Mouse (Mus musculus): ENCODE measurements around the gene Nkd2. TPM values are rescaled to one million over a fixed set of nuclear protein-coding genes. Genes with fewer than 3 reads are reported as not detected.

The Nkd2 gene
- 2.4 and 3.3 TPM in 2 replicates for polyA plus RNA-seq (2014; fragmentation: Nextera tagmentation; extraction: Ambion mirVana)

DNA sequence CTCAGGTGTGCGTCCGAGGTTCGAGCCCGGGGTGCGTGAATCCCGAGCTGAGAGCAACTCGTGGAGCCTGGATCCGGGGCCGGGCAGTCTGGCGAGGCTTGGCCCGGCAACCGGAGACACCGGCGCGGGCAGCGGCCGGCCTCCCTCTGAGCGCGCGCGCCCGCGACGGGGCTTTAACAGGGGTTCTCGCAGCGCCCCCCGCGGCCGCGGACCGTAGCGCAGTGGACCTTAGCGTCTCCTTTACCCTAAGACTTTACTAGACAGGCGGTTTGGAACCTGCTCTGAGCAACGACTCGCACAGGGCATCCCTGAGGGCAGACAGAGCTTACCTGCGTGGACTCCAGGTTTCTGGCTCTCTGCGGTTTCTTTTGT lies at the start of gene Nkd2:
Gene Nkd2, minus strand, starts transcription at position 167 of the 372 bp plus-strand sequence.
- peak within 1 kb of the TSS; percentile 77 for H3K9ac ChIP-seq (ENCODE audit: low read length)
- no peak within 1 kb of the TSS for H3K27ac ChIP-seq (replicated peaks in 1 of 2; ENCODE audit: control insufficient read depth in 1 of 2, insufficient read depth in 1 of 2, low read depth in 2 of 2, low read length in 2 of 2)
- H3K27me3 ChIP-seq (ENCODE audit: control insufficient read depth, insufficient read depth, low read length) = peaks cover 29% of the 10 kb centered on the region; the same call in 1 of the 2 replicates
- no peaks in the 10 kb centered on the region for H3K36me3 ChIP-seq (ENCODE audit: control insufficient read depth, insufficient read depth, low read length)
- H3K4me2 ChIP-seq (ENCODE audit: low read length) = peak within 1 kb of the TSS; percentile 96
- H3K4me3 ChIP-seq (ENCODE audit: control insufficient read depth in 1 of 2, insufficient read depth in 1 of 2, low read depth in 1 of 2, low read length in 2 of 2) = peak within 1 kb of the TSS; percentile 72
- WGBS = 1% methylated on average over 38 of the region's 38 CpGs
- peaks cover 5 to 7% of the 10 kb centered on the region in 2 experiments; a peak in 2 of 4 replicates for H3K4me1 ChIP-seq (ENCODE audit: control insufficient read depth in 2 of 2, insufficient read depth in 2 of 2, low read length in 2 of 2)
- peak; percentile 26; the same call in 1 of the 2 replicates for ATAC-seq (ENCODE audit: insufficient number of reproducible peaks, insufficient read depth, low FRiP score, low read depth)
- H3K9me3 ChIP-seq (ENCODE audit: control insufficient read depth, low read length) = no peaks in the 10 kb centered on the region

DNA sequence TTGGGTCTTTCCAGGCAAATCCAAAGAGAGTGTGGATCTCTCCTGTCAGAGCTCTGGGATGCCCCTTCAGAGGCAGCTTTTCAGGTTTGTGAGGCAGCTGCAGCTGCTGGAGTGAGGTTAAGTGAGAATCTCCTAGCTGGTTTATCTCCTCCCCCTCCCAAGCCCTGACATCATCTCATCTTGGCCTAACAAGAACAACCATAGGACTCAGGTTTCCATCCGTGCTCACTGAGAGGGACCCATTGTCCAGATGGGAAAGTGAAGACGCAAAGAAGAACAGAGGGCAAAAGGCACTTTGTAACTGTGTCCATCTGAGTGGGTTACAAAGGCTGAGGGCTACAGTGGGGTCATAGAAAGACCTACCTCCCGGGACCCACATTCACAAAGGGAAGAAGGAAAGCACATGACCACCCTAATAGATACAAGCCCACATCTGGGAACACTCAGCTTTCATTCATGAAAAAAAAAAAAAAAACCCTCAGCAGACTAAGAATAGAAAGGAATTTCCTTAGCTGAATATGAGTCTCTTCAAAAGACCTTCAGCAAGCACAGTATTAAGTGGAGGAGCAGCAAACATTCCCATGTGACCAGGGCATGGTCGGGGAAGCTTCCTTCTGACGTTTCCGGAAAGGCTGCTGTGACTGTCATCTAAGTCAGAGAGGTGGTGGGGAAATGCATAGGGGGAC lies 45.2 kb upstream of the Nkd2 start:
- 29% methylated on average over 6 of the region's 6 CpGs for WGBS
- no peak overlapping the region for H3K4me2 ChIP-seq (ENCODE audit: low read length)

DNA sequence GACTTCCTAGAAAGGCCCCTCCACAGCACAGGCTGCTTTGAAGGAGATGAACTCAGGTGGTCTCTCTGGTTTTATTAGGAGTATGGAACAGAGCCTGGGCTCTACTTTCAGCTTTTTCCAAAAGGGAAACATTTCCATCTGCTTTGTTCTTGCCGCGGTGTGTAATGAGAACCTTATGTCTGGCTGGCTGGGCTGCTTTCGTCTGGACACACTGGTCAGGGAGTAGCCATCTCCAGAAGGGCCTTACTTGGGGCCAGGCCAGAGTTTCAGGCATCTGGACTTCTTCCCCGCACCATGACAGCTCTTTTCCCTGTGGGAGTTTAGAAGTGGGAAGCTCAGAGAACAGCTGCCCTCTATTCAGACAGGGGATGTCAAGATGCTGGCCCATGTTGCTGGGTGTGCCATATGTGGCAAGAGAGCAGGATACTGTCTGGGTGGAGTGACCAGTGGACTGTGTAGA lies 40.0 kb upstream of the Nkd2 start:
- Histone ChIP-seq H3K36me3 (ENCODE audit: control insufficient read depth, insufficient read depth, low read length) (no peaks in the 10 kb centered on the region), H3K4me1 (ENCODE audit: control insufficient read depth in 2 of 2, insufficient read depth in 2 of 2, low read length in 2 of 2) (peaks cover 15 to 20% of the 10 kb centered on the region in 2 experiments; a peak in 3 of 4 replicates), H3K9ac (ENCODE audit: low read length) (no peak overlapping the region), H3K9me3 (ENCODE audit: control insufficient read depth, low read length) (no peaks in the 10 kb centered on the region), H3K4me2 (ENCODE audit: low read length) (no peak overlapping the region), H3K4me3 (ENCODE audit: control insufficient read depth in 1 of 2, insufficient read depth in 1 of 2, low read depth in 1 of 2, low read length in 2 of 2) (no peak overlapping the region), H3K27me3 (ENCODE audit: control insufficient read depth, insufficient read depth, low read length) (no peaks in the 10 kb centered on the region), H3K27ac (replicated peaks in 1 of 2; ENCODE audit: control insufficient read depth in 1 of 2, insufficient read depth in 1 of 2, low read depth in 2 of 2, low read length in 2 of 2) (no peak overlapping the region)
- peak; percentile 29; the same call in 1 of the 2 replicates for ATAC-seq (ENCODE audit: insufficient number of reproducible peaks, insufficient read depth, low FRiP score, low read depth)
- 47% methylated on average over 4 of the region's 4 CpGs for WGBS

More for the DNA sequence above, 45.2 kb upstream of the Nkd2 start:
- Histone ChIP-seq H3K27me3 (ENCODE audit: control insufficient read depth, insufficient read depth, low read length) (no peaks in the 10 kb centered on the region), H3K9me3 (ENCODE audit: control insufficient read depth, low read length) (no peaks in the 10 kb centered on the region), H3K27ac (replicated peaks in 1 of 2; ENCODE audit: control insufficient read depth in 1 of 2, insufficient read depth in 1 of 2, low read depth in 2 of 2, low read length in 2 of 2) (peak overlapping the region; percentile 2; a peak in 2 of 4 replicates), H3K9ac (ENCODE audit: low read length) (no peak overlapping the region), H3K4me3 (ENCODE audit: control insufficient read depth in 1 of 2, insufficient read depth in 1 of 2, low read depth in 1 of 2, low read length in 2 of 2) (no peak overlapping the region), H3K36me3 (ENCODE audit: control insufficient read depth, insufficient read depth, low read length) (no peaks in the 10 kb centered on the region), H3K4me1 (ENCODE audit: control insufficient read depth in 2 of 2, insufficient read depth in 2 of 2, low read length in 2 of 2) (peaks cover 4 to 10% of the 10 kb centered on the region in 2 experiments; a peak in 3 of 4 replicates)
- ATAC-seq (ENCODE audit: insufficient number of reproducible peaks, insufficient read depth, low FRiP score, low read depth) = no peak

DNA sequence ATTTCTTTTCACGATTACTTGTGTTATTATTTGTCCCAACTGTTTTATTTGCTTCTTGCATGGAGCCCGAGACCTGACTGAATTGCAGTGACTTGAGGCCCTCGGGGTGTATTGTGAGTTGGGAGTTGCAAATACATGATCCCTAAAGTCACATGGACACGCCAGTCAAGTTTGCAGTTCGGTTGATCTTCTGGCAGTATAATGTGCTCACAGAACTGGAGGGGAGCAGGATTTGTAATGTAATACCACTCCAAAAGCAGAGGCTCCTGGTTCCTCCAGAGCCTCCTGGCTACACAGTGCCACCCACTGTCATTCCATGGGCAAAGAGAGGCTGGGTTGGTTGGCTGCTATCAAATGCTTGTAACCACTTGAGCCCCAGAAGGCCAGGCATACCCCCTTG lies 39.2 kb upstream of the Nkd2 start:
- Histone ChIP-seq H3K4me1 (ENCODE audit: control insufficient read depth in 2 of 2, insufficient read depth in 2 of 2, low read length in 2 of 2) (peaks cover 13 to 15% of the 10 kb centered on the region in 2 experiments; a peak in 3 of 4 replicates), H3K36me3 (ENCODE audit: control insufficient read depth, insufficient read depth, low read length) (no peaks in the 10 kb centered on the region), H3K9ac (ENCODE audit: low read length) (no peak overlapping the region), H3K4me2 (ENCODE audit: low read length) (no peak overlapping the region), H3K27me3 (ENCODE audit: control insufficient read depth, insufficient read depth, low read length) (no peaks in the 10 kb centered on the region), H3K27ac (replicated peaks in 1 of 2; ENCODE audit: control insufficient read depth in 1 of 2, insufficient read depth in 1 of 2, low read depth in 2 of 2, low read length in 2 of 2) (no peak overlapping the region), H3K9me3 (ENCODE audit: control insufficient read depth, low read length) (no peaks in the 10 kb centered on the region), H3K4me3 (ENCODE audit: control insufficient read depth in 1 of 2, insufficient read depth in 1 of 2, low read depth in 1 of 2, low read length in 2 of 2) (no peak overlapping the region)
- 85% methylated on average over 5 of the region's 5 CpGs for WGBS
- no peak for ATAC-seq (ENCODE audit: insufficient number of reproducible peaks, insufficient read depth, low FRiP score, low read depth)

DNA sequence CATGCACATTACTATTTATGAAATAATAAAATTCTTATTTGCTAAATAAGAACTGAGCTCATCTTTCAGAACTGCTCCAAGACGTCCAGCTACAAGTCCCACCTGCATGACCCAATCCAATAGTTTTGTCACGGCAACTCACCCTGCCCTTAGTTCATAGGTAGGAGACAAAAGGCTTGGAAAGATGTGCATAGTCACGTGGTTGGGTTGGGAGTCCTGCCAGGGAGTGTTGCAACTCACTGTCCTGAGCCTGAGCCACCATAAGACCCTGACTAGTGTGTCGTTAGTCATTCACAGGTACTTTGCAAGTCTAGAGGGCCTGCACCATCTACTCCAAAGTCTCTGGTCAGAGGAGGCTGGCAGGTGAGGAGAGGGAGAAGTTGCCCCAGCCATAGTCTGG lies 38.6 kb upstream of the Nkd2 start:
- H3K27ac ChIP-seq (replicated peaks in 1 of 2; ENCODE audit: control insufficient read depth in 1 of 2, insufficient read depth in 1 of 2, low read depth in 2 of 2, low read length in 2 of 2) = no peak overlapping the region

DNA sequence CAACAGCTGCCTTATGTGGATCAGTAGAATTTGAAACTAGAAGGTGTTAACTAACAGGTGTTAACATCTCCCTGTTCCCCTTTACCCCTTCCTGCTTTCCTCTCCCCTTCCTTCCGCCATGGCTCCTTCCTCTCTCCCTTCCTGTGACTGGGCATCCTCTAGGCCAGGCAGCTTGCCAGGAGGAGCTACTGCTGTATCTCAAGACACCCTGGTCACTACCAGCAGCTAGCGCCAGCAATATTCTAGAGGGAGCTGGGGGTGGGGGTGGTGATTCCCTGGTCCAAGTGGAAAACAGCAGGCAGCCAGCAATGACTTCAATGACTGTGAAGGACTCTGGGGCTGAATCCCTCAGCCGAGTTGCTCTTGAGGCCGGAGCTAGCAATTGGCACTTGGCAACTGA lies 38.2 kb upstream of the Nkd2 start:
- Histone ChIP-seq H3K27me3 (ENCODE audit: control insufficient read depth, insufficient read depth, low read length) (no peaks in the 10 kb centered on the region), H3K4me2 (ENCODE audit: low read length) (no peak overlapping the region), H3K36me3 (ENCODE audit: control insufficient read depth, insufficient read depth, low read length) (no peaks in the 10 kb centered on the region), H3K27ac (replicated peaks in 1 of 2; ENCODE audit: control insufficient read depth in 1 of 2, insufficient read depth in 1 of 2, low read depth in 2 of 2, low read length in 2 of 2) (no peak overlapping the region), H3K9me3 (ENCODE audit: control insufficient read depth, low read length) (no peaks in the 10 kb centered on the region), H3K4me1 (ENCODE audit: control insufficient read depth in 2 of 2, insufficient read depth in 2 of 2, low read length in 2 of 2) (peaks cover 13 to 15% of the 10 kb centered on the region in 2 experiments; a peak in 3 of 4 replicates), H3K4me3 (ENCODE audit: control insufficient read depth in 1 of 2, insufficient read depth in 1 of 2, low read depth in 1 of 2, low read length in 2 of 2) (no peak overlapping the region), H3K9ac (ENCODE audit: low read length) (no peak overlapping the region)
- 60% methylated on average over 4 of the region's 4 CpGs for WGBS
- no peak for ATAC-seq (ENCODE audit: insufficient number of reproducible peaks, insufficient read depth, low FRiP score, low read depth)

More for the DNA sequence above, 38.6 kb upstream of the Nkd2 start:
- H3K4me1 ChIP-seq (ENCODE audit: control insufficient read depth in 2 of 2, insufficient read depth in 2 of 2, low read length in 2 of 2) = peaks cover 13 to 15% of the 10 kb centered on the region in 2 experiments; a peak in 3 of 4 replicates
- 67% methylated on average over 4 of the region's 4 CpGs for WGBS
- no peaks in the 10 kb centered on the region for H3K9me3 ChIP-seq (ENCODE audit: control insufficient read depth, low read length)
- no peak overlapping the region for H3K9ac ChIP-seq (ENCODE audit: low read length)
- no peaks in the 10 kb centered on the region for H3K36me3 ChIP-seq (ENCODE audit: control insufficient read depth, insufficient read depth, low read length)
- no peak overlapping the region for H3K4me3 ChIP-seq (ENCODE audit: control insufficient read depth in 1 of 2, insufficient read depth in 1 of 2, low read depth in 1 of 2, low read length in 2 of 2)
- no peaks in the 10 kb centered on the region for H3K27me3 ChIP-seq (ENCODE audit: control insufficient read depth, insufficient read depth, low read length)
- ATAC-seq (ENCODE audit: insufficient number of reproducible peaks, insufficient read depth, low FRiP score, low read depth) = no peak
- no peak overlapping the region for H3K4me2 ChIP-seq (ENCODE audit: low read length)

DNA sequence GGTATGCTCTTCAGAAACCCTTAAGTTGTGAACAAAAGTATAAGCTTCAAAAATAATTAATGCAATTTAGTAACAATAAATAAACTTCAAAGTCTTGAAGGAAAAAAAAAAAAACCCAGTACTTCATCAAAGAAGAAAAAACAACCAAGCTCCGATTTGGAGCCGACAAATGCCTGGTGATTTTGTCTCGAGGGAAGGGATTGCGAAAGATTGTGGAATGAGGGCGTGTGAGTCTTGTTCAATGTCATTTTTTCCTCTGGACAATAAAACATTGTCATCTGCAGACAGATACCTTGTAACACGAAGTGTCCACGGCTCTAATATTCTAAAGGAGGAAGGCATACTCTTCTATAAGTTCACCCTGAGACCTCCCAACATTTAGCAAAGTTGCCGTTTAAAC lies 33.9 kb upstream of the Nkd2 start:
- no peak for ATAC-seq (ENCODE audit: insufficient number of reproducible peaks, insufficient read depth, low FRiP score, low read depth)
- WGBS = 65% methylated on average over 8 of the region's 8 CpGs
- H3K36me3 ChIP-seq (ENCODE audit: control insufficient read depth, insufficient read depth, low read length) = no peaks in the 10 kb centered on the region
- H3K9ac ChIP-seq (ENCODE audit: low read length) = no peak overlapping the region
- no peaks in the 10 kb centered on the region for H3K27me3 ChIP-seq (ENCODE audit: control insufficient read depth, insufficient read depth, low read length)
- H3K9me3 ChIP-seq (ENCODE audit: control insufficient read depth, low read length) = no peaks in the 10 kb centered on the region
- no peak overlapping the region for H3K27ac ChIP-seq (replicated peaks in 1 of 2; ENCODE audit: control insufficient read depth in 1 of 2, insufficient read depth in 1 of 2, low read depth in 2 of 2, low read length in 2 of 2)
- no peak overlapping the region for H3K4me2 ChIP-seq (ENCODE audit: low read length)
- H3K4me1 ChIP-seq (ENCODE audit: control insufficient read depth in 2 of 2, insufficient read depth in 2 of 2, low read length in 2 of 2) = peaks cover 4 to 6% of the 10 kb centered on the region in 2 experiments; a peak in 3 of 4 replicates
- no peak overlapping the region for H3K4me3 ChIP-seq (ENCODE audit: control insufficient read depth in 1 of 2, insufficient read depth in 1 of 2, low read depth in 1 of 2, low read length in 2 of 2)
